Mouse (Mus musculus) erythroblast, embryonic 14.5 days (primary cell): ENCODE data around the gene Fam83g.

Experiments used
- GATA1 ChIP-seq: IDR thresholded peaks from 2 replicates; pipeline ENCODE4 v1.6.1; 2012; ENCODE audit warnings: low read length, inconsistent platforms, mixed read lengths
- TAL1 ChIP-seq: IDR thresholded peaks from 3 replicates; pipeline ENCODE4 v1.6.1; 2012; ENCODE audit warnings: low read length, inconsistent platforms, mixed read lengths

- TF ChIP-seq GATA1: no peak
- TF ChIP-seq TAL1: no peak
Measured at GRCm38 (mm10) chr11:61646499-61647039, 37.3 kb upstream of the Fam83g start.
